Mouse (Mus musculus) mouse embryonic stem cell (cell line): ENCODE results near the gene C1s1.

Experiments used
- in situ Hi-C, 2 experiments: fragments of 300-500 bp; cut with MboI; formaldehyde crosslinking; loops; 1 replicate in 1 of 2; 3 replicates in 1 of 2; pipeline ENCODE4 v1.14.3; 2019 to 2020; ENCODE audit warnings: low sequenced_read_pairs in 2 of 2, low pct_unique_long_range_greater_than_20kb in 1 of 2, mixed read lengths in 1 of 2; ENCODE audit not compliant: unreplicated experiment in 1 of 2

C1s1 gene

GRCm38 (mm10) chr6:124485414-124486144 lies 56.6 kb downstream of the C1s1 start:
- in situ Hi-C loops: loop anchor here in 1 of 2 experiments (25.0 kb wide), 1 partner anchor 277 kb away; the partner anchor contains the start of genes Atn1, Eno2 and Gm45234

- in situ Hi-C loops: loop anchor here in 1 of 2 experiments (25.0 kb wide), 1 partner anchor 277 kb away; the partner anchor contains the start of genes Atn1, Eno2 and Gm45234
Measured at GRCm38 (mm10) chr6:124484851-124485250, 57.3 kb downstream of the C1s1 start.

GRCm38 (mm10) chr6:124483831-124484230 lies 58.3 kb downstream of the C1s1 start:
- in situ Hi-C loops: loop anchor here in 1 of 2 experiments (25.0 kb wide), 1 partner anchor 278 kb away; the partner anchor contains the start of genes Atn1, Eno2 and Gm45234

- in situ Hi-C loops: loop anchor here in 1 of 2 experiments (25.0 kb wide), 1 partner anchor 281 kb away; the partner anchor contains the start of genes Atn1, Eno2 and Gm45234
Measured at GRCm38 (mm10) chr6:124481571-124481970, 60.6 kb downstream of the C1s1 start.
